Mouse (Mus musculus): ENCODE measurements around the gene Pafah1b1. TPM values are rescaled to one million over a fixed set of nuclear protein-coding genes. Genes with fewer than 3 reads are reported as not detected.
A peak's percentile ranks its signal among the peaks of the same experiment; 100 is the strongest.

Pafah1b1 gene
- polyA plus RNA-seq, 1 experiment from 2014 or later: 74.9 TPM

- Histone ChIP-seq H3K9ac (no peak overlapping the region), H3K27ac (peak overlapping the region; percentile 83), H3K9me3 (no peaks in the 10 kb centered on the region), H3K27me3 (no peaks in the 10 kb centered on the region), H3K4me3 (replicated peaks) (no peak overlapping the region), H3K4me1 (peaks cover 11% of the 10 kb centered on the region), H3K36me3 (replicated peaks) (no peaks in the 10 kb centered on the region), H3K4me2 (no peak overlapping the region)
- peak; percentile 46; the same call in 1 of the 2 replicates for ATAC-seq (ENCODE audit: low FRiP score)
- WGBS: 16% methylated on average over 9 of the region's 9 CpGs
These were observed 27.0 kb upstream of the Pafah1b1 start for GRCm38 (mm10) chr11:74751352-74752066.

GRCm38 (mm10) chr11:74750662-74751351, 26.3 kb upstream of the Pafah1b1 start:
- H3K27me3 ChIP-seq: no peaks in the 10 kb centered on the region
- H3K36me3 ChIP-seq (replicated peaks): no peaks in the 10 kb centered on the region
- peak overlapping the region; percentile 83 for H3K27ac ChIP-seq
- H3K9me3 ChIP-seq: no peaks in the 10 kb centered on the region
- no peak overlapping the region for H3K4me2 ChIP-seq
- no peak for ATAC-seq (ENCODE audit: low FRiP score)
- H3K4me3 ChIP-seq (replicated peaks): no peak overlapping the region
- 78% methylated on average over 7 of the region's 7 CpGs for WGBS
- H3K9ac ChIP-seq: no peak overlapping the region
- peaks cover 11% of the 10 kb centered on the region for H3K4me1 ChIP-seq

GRCm38 (mm10) chr11:74749241-74749640, 24.8 kb upstream of the Pafah1b1 start:
- WGBS: 95% methylated on average over 13 of the region's 13 CpGs
- ATAC-seq (ENCODE audit: low FRiP score): no peak
- H3K4me2 ChIP-seq: no peak overlapping the region

GRCm38 (mm10) chr11:74748022-74748421, 23.6 kb upstream of the Pafah1b1 start:
- no peak overlapping the region for H3K27ac ChIP-seq
- H3K4me3 ChIP-seq (replicated peaks): no peak overlapping the region
- no peak overlapping the region for H3K9ac ChIP-seq
- H3K36me3 ChIP-seq (replicated peaks): no peaks in the 10 kb centered on the region
- H3K9me3 ChIP-seq: no peaks in the 10 kb centered on the region
- ATAC-seq (ENCODE audit: low FRiP score): no peak
- 76% methylated on average over 4 of the region's 4 CpGs for WGBS
- no peaks in the 10 kb centered on the region for H3K27me3 ChIP-seq
- no peak overlapping the region for H3K4me2 ChIP-seq
- H3K4me1 ChIP-seq: peaks cover 11% of the 10 kb centered on the region

More at GRCm38 (mm10) chr11:74749241-74749640, 24.8 kb upstream of the Pafah1b1 start:
- Histone ChIP-seq H3K4me3 (replicated peaks) (no peak overlapping the region), H3K9me3 (no peaks in the 10 kb centered on the region), H3K36me3 (replicated peaks) (no peaks in the 10 kb centered on the region), H3K9ac (no peak overlapping the region), H3K27ac (no peak overlapping the region), H3K27me3 (no peaks in the 10 kb centered on the region), H3K4me1 (peaks cover 11% of the 10 kb centered on the region)

GRCm38 (mm10) chr11:74737861-74738260, 13.4 kb upstream of the Pafah1b1 start:
- 63% methylated on average over 3 of the region's 3 CpGs for WGBS
- ATAC-seq (ENCODE audit: low FRiP score): no peak
- H3K4me2 ChIP-seq: no peak overlapping the region

GRCm38 (mm10) chr11:74734917-74735316, 10.4 kb upstream of the Pafah1b1 start:
- 12% methylated on average over 7 of the region's 7 CpGs for WGBS

More at GRCm38 (mm10) chr11:74737861-74738260, 13.4 kb upstream of the Pafah1b1 start:
- Histone ChIP-seq H3K9me3 (no peaks in the 10 kb centered on the region), H3K27ac (no peak overlapping the region), H3K4me1 (peaks cover 10% of the 10 kb centered on the region; the same call in 1 of the 2 replicates), H3K27me3 (no peaks in the 10 kb centered on the region), H3K9ac (no peak overlapping the region), H3K4me3 (replicated peaks) (no peak overlapping the region), H3K36me3 (replicated peaks) (no peaks in the 10 kb centered on the region)

GRCm38 (mm10) chr11:74725181-74725580, 711 bp upstream of the Pafah1b1 start:
- Histone ChIP-seq H3K4me1 (peaks cover 23% of the 10 kb centered on the region), H3K27me3 (no peaks in the 10 kb centered on the region), H3K9ac (peak overlapping the region; percentile 98; the same call in 1 of the 2 replicates), H3K4me3 (replicated peaks) (no peak overlapping the region), H3K4me2 (no peak overlapping the region), H3K36me3 (replicated peaks) (no peaks in the 10 kb centered on the region), H3K27ac (peak overlapping the region; percentile 50; the same call in 1 of the 2 replicates), H3K9me3 (no peaks in the 10 kb centered on the region)
- 62% methylated on average over 5 of the region's 5 CpGs for WGBS
- ATAC-seq (ENCODE audit: low FRiP score): no peak

More at GRCm38 (mm10) chr11:74734917-74735316, 10.4 kb upstream of the Pafah1b1 start:
- H3K27ac ChIP-seq: 0 out of 2 replicates have a peak overlapping the region, but pooled peaks have one; percentile 25
- no peaks in the 10 kb centered on the region for H3K27me3 ChIP-seq
- H3K36me3 ChIP-seq (replicated peaks): no peaks in the 10 kb centered on the region
- no peak overlapping the region for H3K9ac ChIP-seq
- ATAC-seq (ENCODE audit: low FRiP score): no peak
- no peaks in the 10 kb centered on the region for H3K9me3 ChIP-seq
- H3K4me1 ChIP-seq: peaks cover 10% of the 10 kb centered on the region; the same call in 1 of the 2 replicates
- H3K4me3 ChIP-seq (replicated peaks): no peak overlapping the region
- peak overlapping the region; percentile 5; the same call in 1 of the 2 replicates for H3K4me2 ChIP-seq

- Histone ChIP-seq H3K4me1 (peaks cover 29% of the 10 kb centered on the region), H3K36me3 (replicated peaks) (no peaks in the 10 kb centered on the region), H3K9ac (peak overlapping the region; percentile 98), H3K4me3 (replicated peaks) (peak overlapping the region; percentile 84), H3K9me3 (no peaks in the 10 kb centered on the region), H3K27me3 (no peaks in the 10 kb centered on the region), H3K4me2 (peak overlapping the region; percentile 85), H3K27ac (peak overlapping the region; percentile 100)
- peak; percentile 82 for ATAC-seq (ENCODE audit: low FRiP score)
- WGBS: under 1% methylated on average over 47 of the region's 75 CpGs
These were observed 874 bp downstream of the Pafah1b1 start for GRCm38 (mm10) chr11:74723357-74724234.

- H3K27ac ChIP-seq: no peak overlapping the region
- H3K36me3 ChIP-seq (replicated peaks): no peaks in the 10 kb centered on the region
- H3K4me2 ChIP-seq: peak overlapping the region; percentile 85
- no peaks in the 10 kb centered on the region for H3K27me3 ChIP-seq
- H3K9me3 ChIP-seq: no peaks in the 10 kb centered on the region
- peaks cover 29% of the 10 kb centered on the region for H3K4me1 ChIP-seq
- WGBS: 33% methylated on average over 3 of the region's 3 CpGs
- ATAC-seq (ENCODE audit: low FRiP score): no peak
- peak overlapping the region; percentile 50; the same call in 1 of the 2 replicates for H3K9ac ChIP-seq
- H3K4me3 ChIP-seq (replicated peaks): peak overlapping the region; percentile 37
These were observed 2.5 kb downstream of the Pafah1b1 start for GRCm38 (mm10) chr11:74721971-74722370.

GRCm38 (mm10) chr11:74721141-74721540, 3.3 kb downstream of the Pafah1b1 start:
- Histone ChIP-seq H3K9me3 (no peaks in the 10 kb centered on the region), H3K27ac (no peak overlapping the region), H3K4me2 (0 out of 2 replicates have a peak overlapping the region, but pooled peaks have one; percentile 19), H3K36me3 (replicated peaks) (no peaks in the 10 kb centered on the region), H3K4me3 (replicated peaks) (no peak overlapping the region), H3K27me3 (no peaks in the 10 kb centered on the region), H3K4me1 (peaks cover 29% of the 10 kb centered on the region), H3K9ac (no peak overlapping the region)
- WGBS: 77% methylated on average over 2 of the region's 2 CpGs
- no peak for ATAC-seq (ENCODE audit: low FRiP score)

GRCm38 (mm10) chr11:74720668-74721067, 3.8 kb downstream of the Pafah1b1 start:
- Histone ChIP-seq H3K4me3 (replicated peaks) (no peak overlapping the region), H3K4me2 (peak overlapping the region; percentile 19; the same call in 1 of the 2 replicates), H3K27ac (no peak overlapping the region), H3K9me3 (no peaks in the 10 kb centered on the region), H3K27me3 (no peaks in the 10 kb centered on the region), H3K36me3 (replicated peaks) (no peaks in the 10 kb centered on the region), H3K4me1 (peaks cover 29% of the 10 kb centered on the region), H3K9ac (no peak overlapping the region)
- WGBS: 75% methylated on average over 1 of the region's 1 CpGs
- ATAC-seq (ENCODE audit: low FRiP score): no peak
